Mouse (Mus musculus) forebrain, embryonic 15.5 days (tissue): ENCODE measurements at regions not wholly inside any gene's neighbourhood (a gene's known extent, or its start where the extent isn't known, plus 50 kb on each side); places are given as distances from the start of the nearest gene placed in this dataset.
"Not testable (repeated sequence)": the region's sequence is repeated elsewhere in the genome, so short reads cannot be mapped to it uniquely, and the experiment has no call there.

ENCODE experiments used
- ATAC-seq: fragments of 200-750 bp; cut with Nextera tagmentation; replicated peaks from 2 replicates; pipeline ENCODE4 v1.8.0; 2017; ENCODE audit warnings: mild to moderate bottlenecking, moderate TSS enrichment, moderate library complexity
- H3K27ac ChIP-seq: fragments of 300-500 bp; sonication (generic); replicated peaks from 2 replicates; pipeline ENCODE4 v1.5.1; 2015; ENCODE audit warnings: mild to moderate bottlenecking, inconsistent platforms
- H3K27me3 ChIP-seq: fragments of 300-500 bp; sonication (generic); 2 replicates; pipeline ENCODE4 v1.6.1; 2015; ENCODE audit warnings: inconsistent platforms
- H3K36me3 ChIP-seq: fragments of 300-500 bp; sonication (generic); 2 replicates; pipeline ENCODE4 v1.6.1; 2015; ENCODE audit warnings: mild to moderate bottlenecking, inconsistent platforms
- H3K4me1 ChIP-seq: fragments of 300-500 bp; sonication (generic); 2 replicates; pipeline ENCODE4 v1.6.1; 2015; ENCODE audit warnings: inconsistent platforms
- H3K4me2 ChIP-seq: fragments of 300-500 bp; sonication (generic); replicated peaks from 2 replicates; pipeline ENCODE4 v1.6.1; 2015; ENCODE audit warnings: mild to moderate bottlenecking, inconsistent platforms
- H3K4me3 ChIP-seq: fragments of 300-500 bp; sonication (generic); 2 replicates; pipeline ENCODE4 v1.5.1; 2015; ENCODE audit warnings: mild to moderate bottlenecking, inconsistent platforms
- H3K9ac ChIP-seq: fragments of 300-500 bp; sonication (generic); replicated peaks from 2 replicates; pipeline ENCODE4 v1.6.1; 2015; ENCODE audit warnings: mild to moderate bottlenecking, inconsistent platforms
- H3K9me3 ChIP-seq: fragments of 300-500 bp; sonication (generic); 2 replicates; pipeline ENCODE4 v1.6.1; 2016; ENCODE audit warnings: inconsistent platforms
- WGBS: fragments of 180-500 bp; shearing (Covaris S2); methylation state at CpG from one replicate; pipeline ENCODE4 v1.1.7; 2015; ENCODE audit warnings: mixed read lengths; 5-methylcytosine and 5-hydroxymethylcytosine counted together

DNA sequence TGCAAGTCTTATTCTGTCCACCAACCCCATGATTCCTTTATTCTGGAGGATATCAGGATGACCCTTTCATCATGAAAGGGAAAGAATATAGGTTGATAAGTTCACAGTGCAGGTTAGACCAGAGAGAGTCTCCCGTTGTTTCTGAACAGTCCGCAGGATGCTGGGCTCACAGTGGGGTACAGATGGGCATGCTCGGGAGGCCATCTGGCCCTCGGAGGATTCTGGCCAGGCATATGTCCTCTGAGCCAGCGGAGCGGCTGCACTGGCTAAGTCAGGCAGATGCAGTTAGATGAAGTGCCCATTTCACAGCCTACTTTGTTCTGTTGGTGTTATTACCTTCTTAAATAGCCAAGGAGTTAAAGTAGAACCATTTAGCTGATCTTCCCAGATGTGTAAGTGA lies 135.3 kb upstream of the Tas2r119 start:
- H3K4me2 ChIP-seq: no peak overlapping the region
- no peak for ATAC-seq

GRCm38 (mm10) chr15:32042173-32042572 lies 134.9 kb upstream of the Tas2r119 start:
- Histone ChIP-seq H3K36me3 (no peaks in the 10 kb centered on the region), H3K9me3 (no peaks in the 10 kb centered on the region), H3K9ac (no peak overlapping the region), H3K4me2 (no peak overlapping the region), H3K4me1 (no peaks in the 10 kb centered on the region), H3K4me3 (no peak overlapping the region), H3K27ac (no peak overlapping the region), H3K27me3 (no peaks in the 10 kb centered on the region)
- WGBS: 70% methylated on average over 4 of the region's 4 CpGs
- ATAC-seq: no peak

More for the DNA sequence above, 135.3 kb upstream of the Tas2r119 start:
- Histone ChIP-seq H3K9me3 (no peaks in the 10 kb centered on the region), H3K36me3 (no peaks in the 10 kb centered on the region), H3K27me3 (no peaks in the 10 kb centered on the region), H3K9ac (no peak overlapping the region), H3K27ac (no peak overlapping the region), H3K4me1 (no peaks in the 10 kb centered on the region), H3K4me3 (no peak overlapping the region)
- WGBS: 75% methylated on average over 6 of the region's 6 CpGs

GRCm38 (mm10) chr15:32042589-32042988 lies 134.5 kb upstream of the Tas2r119 start:
- WGBS: 89% methylated on average over 1 of the region's 1 CpGs
- H3K4me1 ChIP-seq: no peaks in the 10 kb centered on the region
- no peaks in the 10 kb centered on the region for H3K27me3 ChIP-seq
- H3K9me3 ChIP-seq: no peaks in the 10 kb centered on the region
- no peak overlapping the region for H3K27ac ChIP-seq
- H3K4me2 ChIP-seq: no peak overlapping the region
- no peak overlapping the region for H3K4me3 ChIP-seq
- ATAC-seq: no peak
- H3K36me3 ChIP-seq: no peaks in the 10 kb centered on the region
- H3K9ac ChIP-seq: no peak overlapping the region

- no peaks in the 10 kb centered on the region for H3K27me3 ChIP-seq
- no peak overlapping the region for H3K27ac ChIP-seq
These were observed 133.9 kb upstream of the Tas2r119 start for GRCm38 (mm10) chr15:32043207-32043606.

GRCm38 (mm10) chr15:32043670-32044069 lies 133.4 kb upstream of the Tas2r119 start:
- not testable (repeated sequence) for H3K27ac ChIP-seq

More at GRCm38 (mm10) chr15:32043207-32043606, 133.9 kb upstream of the Tas2r119 start:
- no peaks in the 10 kb centered on the region for H3K4me1 ChIP-seq
- no peak overlapping the region for H3K9ac ChIP-seq
- H3K36me3 ChIP-seq: no peaks in the 10 kb centered on the region
- no peaks in the 10 kb centered on the region for H3K9me3 ChIP-seq
- H3K4me2 ChIP-seq: no peak overlapping the region
- H3K4me3 ChIP-seq: no peak overlapping the region
- ATAC-seq: no peak

DNA sequence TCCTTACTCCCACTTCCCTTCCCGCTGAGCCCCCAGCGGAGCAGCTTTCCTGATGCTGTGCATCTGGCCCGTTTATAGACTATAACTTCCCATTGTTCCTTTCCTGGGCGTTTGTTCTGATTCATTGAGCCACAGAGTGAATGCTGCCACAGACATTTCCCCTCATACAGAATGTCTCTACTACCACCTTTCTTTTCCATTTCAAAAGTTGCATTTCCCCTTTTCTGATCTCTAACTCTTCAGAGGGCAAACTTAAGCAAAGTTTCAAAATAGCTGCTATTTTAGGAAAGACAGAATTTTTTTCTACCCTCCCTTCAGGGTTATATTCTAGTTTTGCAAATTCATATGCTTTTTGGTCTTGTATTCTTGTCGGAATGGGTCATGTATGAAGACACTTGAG lies 128.3 kb upstream of the Tas2r119 start:
- no peak for ATAC-seq
- Histone ChIP-seq H3K4me3 (no peak overlapping the region), H3K4me1 (no peaks in the 10 kb centered on the region), H3K9ac (no peak overlapping the region), H3K4me2 (no peak overlapping the region), H3K9me3 (no peaks in the 10 kb centered on the region), H3K27ac (no peak overlapping the region), H3K27me3 (no peaks in the 10 kb centered on the region), H3K36me3 (no peaks in the 10 kb centered on the region)
- WGBS: 22% methylated on average over 5 of the region's 5 CpGs

More at GRCm38 (mm10) chr15:32043670-32044069, 133.4 kb upstream of the Tas2r119 start:
- H3K9ac ChIP-seq, H3K4me1 ChIP-seq, ATAC-seq, H3K4me2 ChIP-seq, H3K36me3 ChIP-seq, H3K27me3 ChIP-seq, H3K4me3 ChIP-seq, H3K9me3 ChIP-seq: not testable (repeated sequence)
- WGBS: 100% methylated on average over 1 of the region's 1 CpGs

GRCm38 (mm10) chr15:32061573-32061972 lies 115.5 kb upstream of the Tas2r119 start:
- Histone ChIP-seq H3K4me2 (no peak overlapping the region), H3K27me3 (no peaks in the 10 kb centered on the region), H3K4me1 (no peaks in the 10 kb centered on the region), H3K4me3 (no peak overlapping the region), H3K9ac (no peak overlapping the region), H3K27ac (no peak overlapping the region), H3K9me3 (no peaks in the 10 kb centered on the region), H3K36me3 (no peaks in the 10 kb centered on the region)
- ATAC-seq: no peak; the same call in 1 of the 2 replicates
- 72% methylated on average over 4 of the region's 4 CpGs for WGBS

- 93% methylated on average over 4 of the region's 4 CpGs for WGBS
These were observed 95.0 kb upstream of the Tas2r119 start for GRCm38 (mm10) chr15:32082109-32082508.

GRCm38 (mm10) chr15:32093889-32094288 lies 83.2 kb upstream of the Tas2r119 start:
- H3K36me3 ChIP-seq: no peaks in the 10 kb centered on the region
- no peak for ATAC-seq
- no peaks in the 10 kb centered on the region for H3K9me3 ChIP-seq
- no peaks in the 10 kb centered on the region for H3K27me3 ChIP-seq
- no peak overlapping the region for H3K4me2 ChIP-seq
- no peak overlapping the region for H3K27ac ChIP-seq
- H3K4me3 ChIP-seq: no peak overlapping the region
- WGBS: 54% methylated on average over 11 of the region's 11 CpGs
- no peak overlapping the region for H3K9ac ChIP-seq
- H3K4me1 ChIP-seq: peaks cover 5% of the 10 kb centered on the region

More at GRCm38 (mm10) chr15:32082109-32082508, 95.0 kb upstream of the Tas2r119 start:
- no peak overlapping the region for H3K4me2 ChIP-seq
- no peaks in the 10 kb centered on the region for H3K9me3 ChIP-seq
- no peaks in the 10 kb centered on the region for H3K36me3 ChIP-seq
- H3K9ac ChIP-seq: no peak overlapping the region
- H3K4me1 ChIP-seq: no peaks in the 10 kb centered on the region
- H3K27me3 ChIP-seq: no peaks in the 10 kb centered on the region
- H3K27ac ChIP-seq: no peak overlapping the region
- no peak for ATAC-seq
- no peak overlapping the region for H3K4me3 ChIP-seq

DNA sequence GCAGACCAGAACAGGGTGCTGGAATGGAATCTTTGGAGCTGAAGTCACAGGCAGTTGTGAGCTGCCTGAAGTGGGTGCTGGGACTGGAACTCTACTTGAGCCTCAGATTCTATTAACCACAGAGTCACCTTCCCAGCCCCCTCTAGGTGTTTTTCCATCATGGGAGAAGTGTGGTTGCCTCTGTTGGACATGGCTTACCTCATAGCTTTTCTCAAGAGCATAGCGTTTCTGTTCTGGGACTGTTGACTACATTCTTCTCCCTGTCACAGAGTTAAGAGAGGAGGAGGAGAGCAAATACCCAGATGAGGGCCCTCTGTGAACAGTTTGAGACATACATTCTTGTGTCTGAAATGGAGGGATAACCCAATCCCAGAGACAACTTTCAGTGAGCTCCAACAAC lies 81.5 kb upstream of the Tas2r119 start:
- Histone ChIP-seq H3K4me1 (peaks cover 5% of the 10 kb centered on the region), H3K9ac (no peak overlapping the region), H3K27ac (no peak overlapping the region), H3K27me3 (no peaks in the 10 kb centered on the region), H3K9me3 (no peaks in the 10 kb centered on the region), H3K4me3 (no peak overlapping the region), H3K36me3 (no peaks in the 10 kb centered on the region), H3K4me2 (no peak overlapping the region)
- ATAC-seq: no peak
- 93% methylated on average over 1 of the region's 1 CpGs for WGBS

GRCm38 (mm10) chr15:32110659-32111058 lies 66.4 kb upstream of the Tas2r119 start:
- Histone ChIP-seq H3K36me3 (no peaks in the 10 kb centered on the region), H3K9ac (no peak overlapping the region), H3K4me3 (no peak overlapping the region), H3K4me1 (no peaks in the 10 kb centered on the region), H3K27me3 (no peaks in the 10 kb centered on the region), H3K9me3 (no peaks in the 10 kb centered on the region), H3K4me2 (no peak overlapping the region), H3K27ac (no peak overlapping the region)
- WGBS: 90% methylated on average over 2 of the region's 2 CpGs
- ATAC-seq: no peak
